Mouse (Mus musculus) olfactory bulb, adult 2 months (tissue): ENCODE results near the gene Spata46.

Source experiments
- CTCF ChIP-seq: fragments of 200-500 bp; IDR thresholded peaks from 2 replicates; pipeline ENCODE4 v1.5.1; 2012; ENCODE audit warnings: low read depth, mild to moderate bottlenecking, low read length, moderate library complexity; ENCODE audit not compliant: insufficient read depth
- POLR2A ChIP-seq: fragments of 200-500 bp; IDR thresholded peaks from 2 replicates; pipeline ENCODE4 v1.6.1; 2012; ENCODE audit warnings: mild to moderate bottlenecking, low read depth, low read length, moderate library complexity; ENCODE audit not compliant: insufficient read depth

DNA sequence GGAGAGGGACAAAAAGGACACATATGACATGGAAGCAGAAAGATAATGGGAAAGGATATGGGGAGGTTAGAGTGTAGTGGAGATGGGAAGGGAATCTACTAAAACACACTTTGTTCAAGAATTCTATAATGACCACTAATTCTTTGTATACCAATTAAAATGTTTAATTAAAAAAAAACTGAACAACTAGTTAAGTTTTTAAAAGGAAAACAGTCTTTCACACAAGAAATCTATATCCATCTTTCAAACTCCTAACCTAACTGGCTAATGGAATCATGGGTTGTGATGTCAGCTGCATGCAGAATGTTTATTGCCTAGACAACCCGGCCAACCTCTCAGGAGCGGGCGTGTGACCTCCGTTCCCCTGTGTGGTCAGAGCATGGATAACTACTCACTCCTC, at the start of gene Spata46:
- no peak for TF ChIP-seq POLR2A
- TF ChIP-seq CTCF: no peak
